23 mouse cellular contexts compared by ENCODE assay signal in genomic region chr8:83418805-83419516, GRCm38 (mm10). TPM values are rescaled to one million over a fixed set of nuclear protein-coding genes. Genes with fewer than 3 reads are reported as not detected.
DNase-seq lines count a peak whose midpoint lies in the region; ATAC-seq lines count a peak whose summit lies in the region.
"Had no signal": no experiment of that assay in that cellular context is flagged by ENCODE, and none has a peak within 500 bp of the region (broad histone marks: within the 10 kb centered on the region; RNA-seq: fewer than 3 reads in every experiment).

No protein-coding gene starts in this region.

- H3K27ac ChIP-seq in heart, embryonic 12.5 days (ENCODE audit: poor library complexity, severe bottlenecking): no peak overlapping the region
- peak overlapping the region; percentile 79 for H3K27ac ChIP-seq in lung, embryonic 16.5 days (ENCODE audit: low read length)
- H3K27ac ChIP-seq: embryonic facial prominence, embryonic 15.5 days; forebrain, embryonic 10.5 days; heart, adult 2 months; hindbrain, embryonic 15.5 days had no signal

- H3K27me3 ChIP-seq in heart, embryonic 12.5 days (replicated peaks): peaks cover 61% of the 10 kb centered on the region
- H3K27me3 ChIP-seq in lung, embryonic 16.5 days (ENCODE audit: control insufficient read depth, insufficient read depth, low read depth, low read length): no peaks in the 10 kb centered on the region
- H3K27me3 ChIP-seq: embryonic facial prominence, embryonic 15.5 days; hindbrain, embryonic 15.5 days had no signal

- H3K4me3 ChIP-seq in heart, embryonic 12.5 days: no peak overlapping the region
- no peak overlapping the region for H3K4me3 ChIP-seq in lung, embryonic 16.5 days (ENCODE audit: low read length)
- H3K4me3 ChIP-seq: embryonic facial prominence, embryonic 15.5 days; erythroblast, embryonic 14.5 days; forebrain, embryonic 10.5 days; heart, adult 2 months; hindbrain, embryonic 15.5 days had no signal

- no peak overlapping the region for H3K9ac ChIP-seq in heart, embryonic 12.5 days
- no peak overlapping the region for H3K9ac ChIP-seq in lung, embryonic 16.5 days (ENCODE audit: low read length)
- H3K9ac ChIP-seq: embryonic facial prominence, embryonic 15.5 days; hindbrain, embryonic 15.5 days had no signal

- WGBS in heart, embryonic 12.5 days: 85% methylated on average over 11 of the region's 11 CpGs
- WGBS in lung, embryonic 16.5 days: 62% methylated on average over 11 of the region's 11 CpGs

- H3K4me2 ChIP-seq in heart, embryonic 12.5 days: no peak overlapping the region
- H3K4me2 ChIP-seq in lung, embryonic 16.5 days (ENCODE audit: low read depth, low read length): peak overlapping the region; percentile 22; the same call in 1 of the 2 replicates
- H3K4me2 ChIP-seq: embryonic facial prominence, embryonic 15.5 days; heart, embryonic 11.5 days; hindbrain, embryonic 15.5 days had no signal

- no peaks in the 10 kb centered on the region for H3K9me3 ChIP-seq in heart, embryonic 12.5 days (replicated peaks)
- H3K9me3 ChIP-seq in lung, embryonic 16.5 days (ENCODE audit: control insufficient read depth, low read length): no peaks in the 10 kb centered on the region
- H3K9me3 ChIP-seq: embryonic facial prominence, embryonic 15.5 days; forebrain, embryonic 10.5 days; G1E; hindbrain, embryonic 15.5 days had no signal

- H3K36me3 ChIP-seq in heart, embryonic 12.5 days: no peaks in the 10 kb centered on the region
- no peaks in the 10 kb centered on the region for H3K36me3 ChIP-seq in lung, embryonic 16.5 days (ENCODE audit: control insufficient read depth, insufficient read depth, low read length)
- H3K36me3 ChIP-seq: embryonic facial prominence, embryonic 15.5 days; forebrain, embryonic 10.5 days; G1E; hindbrain, embryonic 15.5 days had no signal

- DNase-seq in heart, adult 11 months: peak; percentile 45
- peak; percentile 45 for DNase-seq in lung, postnatal 25 days (ENCODE audit: low spot score)
- no peak for DNase-seq in urinary bladder, postnatal 4 days (ENCODE audit: low spot score in 2 of 2)
- no peak for DNase-seq in thymus, postnatal 10 days (ENCODE audit: low spot score in 2 of 2)
- DNase-seq in Muller cell, postnatal 12 days (ENCODE audit: inconsistent ontology term): no peak
- DNase-seq: adrenal gland, postnatal 10 days; B cell, adult 2 months; cerebellum, adult 11 months; cerebellum, adult 8-10 months; cerebellum, postnatal 14 days; embryo, embryonic 11 days; gastrocnemius, postnatal 10 days; heart, adult 2 months had no signal

- ATAC-seq in heart, embryonic 12.5 days (ENCODE audit: insufficient number of reproducible peaks, low FRiP score): no peak
- peak; percentile 93 for ATAC-seq in lung, embryonic 16.5 days (ENCODE audit: low read depth)
- ATAC-seq: CD4-positive, CD25-positive, alpha-beta regulatory T cell, adult 4 months; forebrain, embryonic 14.5 days had no signal

- no peaks in the 10 kb centered on the region for H3K4me1 ChIP-seq in heart, embryonic 12.5 days (replicated peaks)
- peaks cover 7% of the 10 kb centered on the region; the same call in 1 of the 2 replicates for H3K4me1 ChIP-seq in lung, embryonic 16.5 days (replicated peaks; ENCODE audit: control insufficient read depth, insufficient read depth, low read length)
- H3K4me1 ChIP-seq: embryonic facial prominence, embryonic 15.5 days; forebrain, embryonic 10.5 days; hindbrain, embryonic 15.5 days had no signal

RNA-seq across cellular contexts. Expression of gene Clgn, which starts 29.3 kb away (rescaled TPM):
- polyA plus RNA-seq in heart, embryonic 12.5 days (2016; fragmentation: Nextera tagmentation; extraction: Ambion mirVana): 0.14 TPM in 1 of 2 replicates, not detected in the other
- polyA plus RNA-seq in lung, embryonic 16.5 days (2015; fragmentation: Nextera tagmentation; extraction: Ambion mirVana): 0.05 and 0.14 TPM in 2 replicates
- polyA plus RNA-seq: CD4-positive, CD25-positive, alpha-beta regulatory T cell, adult 4 months; erythroblast, embryonic 14.5 days; G1E had no signal

RNA-seq across cellular contexts. Expression of gene Scoc, which starts 39.2 kb away (rescaled TPM):
- polyA plus RNA-seq in heart, embryonic 12.5 days (2016; fragmentation: Nextera tagmentation; extraction: Ambion mirVana): 95.3 and 98.0 TPM in 2 replicates
- polyA plus RNA-seq in lung, embryonic 16.5 days (2015; fragmentation: Nextera tagmentation; extraction: Ambion mirVana): 114 TPM in 2 replicates

Comparison
In these comparisons a context has a peak if more than half of its experiments do, and no peak if none do; other contexts are left out.
1. DNase-seq: peak in heart, adult 11 months (single experiment) and lung, postnatal 25 days (single experiment); none in urinary bladder, postnatal 4 days (0 of 2), thymus, postnatal 10 days (0 of 2) and Muller cell, postnatal 12 days (single experiment).